Mouse (Mus musculus) brain, embryonic 14.5 days (tissue): ENCODE measurements around the gene Samd14. TPM values are rescaled to one million over a fixed set of nuclear protein-coding genes. Genes with fewer than 3 reads are reported as not detected.
"Not testable (repeated sequence)": the region's sequence is repeated elsewhere in the genome, so short reads cannot be mapped to it uniquely, and the experiment has no call there.

ENCODE experiments used
- DNase-seq: peaks from one replicate; pipeline ENCODE4 v3.0.0-alpha.2; 2011; ENCODE audit warnings: low read depth
- CTCF ChIP-seq: fragments of 200-500 bp; IDR thresholded peaks from 2 replicates; pipeline ENCODE4 v1.5.1; 2012; ENCODE audit warnings: inconsistent platforms, mild to moderate bottlenecking, moderate library complexity, borderline replicate concordance; ENCODE audit not compliant: insufficient read depth, insufficient read length; ENCODE audit errors: extremely low read depth
- POLR2A ChIP-seq: fragments of 200-500 bp; IDR thresholded peaks from 2 replicates; pipeline ENCODE4 v1.6.1; 2012; ENCODE audit warnings: mild to moderate bottlenecking, inconsistent platforms, borderline replicate concordance; ENCODE audit not compliant: poor library complexity, insufficient read depth, insufficient read length, severe bottlenecking; ENCODE audit errors: extremely low read depth
- polyA plus RNA-seq: library from polyadenylated mRNA; depleted of rRNA; stranded (reverse); fragments of >200 nt; gene quantifications from 2 replicates; pipeline ENCODE4 v1.2.3, GENCODE M21; 2012

Gene Samd14
- polyA plus RNA-seq, 1 experiment, result 186 TPM

DNA sequence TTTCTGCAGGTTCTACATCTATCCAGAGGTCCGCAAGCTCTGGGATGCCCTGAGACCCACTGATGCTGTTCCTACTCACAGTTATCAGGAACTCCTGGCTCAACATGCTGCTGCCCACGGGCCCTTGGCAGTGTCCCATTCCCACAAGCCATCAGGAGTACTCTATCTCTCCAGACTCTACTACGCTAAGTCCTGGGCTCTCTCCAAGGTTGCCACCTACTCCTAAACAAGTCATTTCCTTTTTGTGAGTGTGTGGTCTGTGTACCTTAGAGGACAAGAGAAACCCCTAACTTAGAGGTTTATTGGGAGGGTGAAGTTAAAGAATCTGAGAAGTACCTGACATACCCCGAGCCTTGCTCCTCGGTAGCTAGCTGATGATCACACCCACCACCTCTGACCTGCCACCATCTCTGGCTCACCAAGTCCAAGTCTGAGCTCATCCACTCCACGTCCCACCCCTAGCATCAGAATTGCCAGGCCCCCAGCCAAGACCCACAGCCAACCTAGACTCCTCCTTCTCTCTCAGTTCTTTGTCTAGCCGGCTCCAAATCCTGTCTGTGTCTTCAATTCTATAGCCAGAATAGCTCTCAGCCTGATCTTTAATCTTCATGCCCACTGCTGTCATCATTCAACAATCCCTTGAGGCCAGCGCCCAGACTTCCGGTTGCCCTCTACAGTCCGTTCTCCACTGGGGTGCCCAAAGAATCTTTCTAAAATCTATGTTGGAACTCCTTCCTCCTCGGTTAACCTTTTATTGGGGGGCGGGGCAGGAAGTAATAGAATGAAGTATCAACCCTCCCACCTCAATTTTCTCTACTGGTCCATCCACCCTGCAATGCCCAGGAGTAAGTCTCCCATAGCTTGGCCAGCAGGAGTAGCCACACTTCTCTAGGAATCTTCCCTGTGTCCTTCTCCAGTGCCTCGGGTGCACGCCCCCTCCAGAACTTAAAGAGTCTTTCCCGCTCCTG is 734 bp upstream of the Samd14 start:
- no peak for TF ChIP-seq CTCF
- TF ChIP-seq POLR2A, result no peak
- DNase-seq, result peak; percentile 80

DNA sequence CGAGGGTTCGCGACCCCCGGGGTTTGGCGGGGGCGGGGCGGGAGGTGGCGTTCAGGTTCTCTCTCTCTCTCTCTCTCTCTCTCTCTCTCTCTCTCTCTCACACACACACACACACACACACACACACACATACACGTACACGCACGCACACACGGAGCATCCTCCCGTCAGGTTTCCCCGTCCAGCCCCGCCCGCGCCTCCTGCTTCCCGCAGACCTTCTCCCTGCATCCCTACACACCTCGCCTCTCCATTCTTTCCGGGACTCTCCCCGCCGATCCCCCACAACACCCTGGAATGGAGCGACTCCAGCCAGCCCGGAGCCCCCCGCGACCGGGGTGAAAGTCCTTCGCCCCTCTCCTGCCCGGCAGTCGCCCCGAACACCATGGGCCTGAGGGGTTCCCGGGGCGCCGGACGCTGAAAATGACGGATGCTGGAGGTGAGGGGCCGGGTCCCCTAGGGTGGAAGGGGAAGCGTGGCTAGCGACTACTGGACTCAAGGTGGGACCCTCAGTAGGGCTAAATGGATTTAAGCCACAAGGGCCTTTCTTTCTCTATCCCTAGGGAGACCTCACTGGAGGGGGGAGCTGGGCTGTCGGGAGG is 561 bp downstream of the Samd14 start:
- peak; percentile 87 for DNase-seq
- TF ChIP-seq POLR2A (no peak), CTCF (no peak)

DNA sequence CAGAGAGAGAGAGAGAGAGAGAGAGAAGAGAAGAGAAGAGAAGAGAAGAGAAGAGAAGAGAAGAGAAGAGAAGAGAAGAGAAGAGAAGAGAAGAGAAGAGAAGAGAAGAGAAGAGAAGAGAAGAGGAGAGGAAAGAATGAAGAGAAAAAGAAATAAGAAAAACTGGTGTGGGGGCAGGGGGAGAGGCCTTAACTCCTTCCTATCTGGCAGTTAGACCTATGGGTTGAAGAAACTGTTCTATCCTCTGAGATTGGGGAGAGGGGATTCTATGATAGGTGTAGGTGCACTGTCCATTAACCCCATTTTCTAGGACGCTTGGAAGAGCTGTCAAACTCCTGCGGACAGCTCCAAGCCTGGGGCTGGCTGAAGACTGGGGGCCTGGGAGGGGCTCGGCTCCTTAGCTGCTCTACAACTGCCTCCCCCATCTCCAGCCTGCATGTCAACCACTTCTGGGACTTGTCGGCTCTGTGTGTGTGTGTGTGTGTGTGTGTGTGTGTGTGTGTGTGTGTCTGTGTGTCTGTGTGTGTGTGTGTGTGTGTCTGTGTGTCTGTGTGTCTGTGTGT is 1.2 kb downstream of the Samd14 start:
- not testable (repeated sequence) for DNase-seq

DNA sequence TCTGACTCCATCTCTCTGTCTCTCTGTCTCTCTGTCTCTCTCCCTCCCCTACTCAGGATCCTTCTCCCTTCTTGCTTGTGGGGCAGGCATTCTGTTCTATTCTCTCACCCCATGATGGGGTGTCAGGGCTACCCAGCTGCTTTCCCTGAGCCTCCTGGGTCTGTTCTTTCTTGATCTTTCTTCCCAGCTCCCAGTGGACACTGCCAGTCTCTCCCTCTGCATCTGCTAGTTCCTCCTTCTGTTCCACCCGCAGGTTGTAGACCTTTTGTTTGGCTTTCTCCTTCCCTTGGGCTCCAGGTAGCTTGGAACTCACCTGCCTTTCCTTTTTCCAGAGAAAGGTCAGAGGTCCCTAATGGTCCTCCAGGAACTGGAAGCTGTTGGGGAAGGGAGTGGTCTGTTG is 1.7 kb downstream of the Samd14 start:
- TF ChIP-seq POLR2A (no peak), CTCF (no peak)
- DNase-seq, result no peak

DNA sequence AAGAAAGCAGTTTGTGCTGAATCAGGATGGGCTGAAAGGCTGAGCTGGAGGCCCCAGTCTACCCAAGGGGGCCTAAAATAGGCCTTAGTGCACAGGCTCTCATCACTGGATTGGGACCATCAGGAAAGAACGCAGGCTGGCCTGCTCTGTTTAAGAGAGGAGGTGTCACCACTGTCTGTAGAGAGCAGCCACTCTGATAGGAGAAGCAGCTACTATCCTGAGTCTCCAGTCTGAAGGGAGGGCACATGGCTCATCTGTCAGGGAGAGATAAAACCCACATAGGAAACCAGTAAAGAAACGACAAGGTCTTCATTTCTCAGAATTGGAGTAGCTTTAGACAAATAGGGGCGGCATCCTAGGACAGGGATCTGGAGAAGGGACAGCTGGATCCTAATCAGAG is 2.4 kb downstream of the Samd14 start:
- TF ChIP-seq CTCF, result no peak
- no peak for TF ChIP-seq POLR2A
- no peak for DNase-seq

DNA sequence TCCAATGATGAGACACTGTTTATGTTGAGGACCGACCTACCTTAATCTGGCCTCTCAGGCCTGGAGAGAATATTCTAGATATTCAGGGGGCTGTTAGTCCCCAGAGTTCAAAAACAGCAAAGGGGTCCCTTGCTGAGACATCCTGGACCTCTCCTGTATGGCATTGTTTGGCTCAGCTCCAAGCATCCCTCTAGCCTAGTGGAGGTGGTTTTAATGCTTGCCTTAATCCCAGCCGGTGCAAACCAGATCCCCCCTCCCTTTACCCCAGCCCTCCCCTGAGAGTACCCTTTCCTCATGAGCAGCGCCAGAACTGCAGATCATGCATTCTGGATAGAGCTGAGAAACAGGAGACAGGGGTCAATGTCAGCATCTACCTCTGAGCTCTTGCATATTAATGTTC is 2.8 kb downstream of the Samd14 start:
- peak; percentile 74 for DNase-seq
- TF ChIP-seq CTCF (no peak), POLR2A (no peak)

DNA sequence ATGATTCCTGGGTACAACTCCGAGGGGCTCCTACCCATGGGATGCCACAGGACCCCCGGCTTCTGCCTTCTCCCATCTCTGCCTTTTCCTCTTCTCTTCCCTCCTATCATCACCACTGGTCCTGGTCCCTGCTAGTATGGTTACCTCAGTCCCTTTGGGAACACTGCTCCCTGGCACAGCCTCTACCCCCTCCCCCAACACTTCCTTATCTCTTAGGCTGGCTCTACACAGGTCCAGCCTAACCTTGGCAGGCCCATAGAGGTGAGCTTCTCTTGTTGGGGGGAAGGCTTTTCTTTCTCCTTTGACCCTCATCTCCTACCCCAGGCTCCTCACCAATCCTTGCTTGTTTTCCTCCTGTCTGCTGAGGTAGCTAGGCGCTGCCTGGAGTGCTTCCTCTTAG is 5.8 kb downstream of the Samd14 start:
- TF ChIP-seq POLR2A, result no peak
- no peak for TF ChIP-seq CTCF
- DNase-seq, result no peak

DNA sequence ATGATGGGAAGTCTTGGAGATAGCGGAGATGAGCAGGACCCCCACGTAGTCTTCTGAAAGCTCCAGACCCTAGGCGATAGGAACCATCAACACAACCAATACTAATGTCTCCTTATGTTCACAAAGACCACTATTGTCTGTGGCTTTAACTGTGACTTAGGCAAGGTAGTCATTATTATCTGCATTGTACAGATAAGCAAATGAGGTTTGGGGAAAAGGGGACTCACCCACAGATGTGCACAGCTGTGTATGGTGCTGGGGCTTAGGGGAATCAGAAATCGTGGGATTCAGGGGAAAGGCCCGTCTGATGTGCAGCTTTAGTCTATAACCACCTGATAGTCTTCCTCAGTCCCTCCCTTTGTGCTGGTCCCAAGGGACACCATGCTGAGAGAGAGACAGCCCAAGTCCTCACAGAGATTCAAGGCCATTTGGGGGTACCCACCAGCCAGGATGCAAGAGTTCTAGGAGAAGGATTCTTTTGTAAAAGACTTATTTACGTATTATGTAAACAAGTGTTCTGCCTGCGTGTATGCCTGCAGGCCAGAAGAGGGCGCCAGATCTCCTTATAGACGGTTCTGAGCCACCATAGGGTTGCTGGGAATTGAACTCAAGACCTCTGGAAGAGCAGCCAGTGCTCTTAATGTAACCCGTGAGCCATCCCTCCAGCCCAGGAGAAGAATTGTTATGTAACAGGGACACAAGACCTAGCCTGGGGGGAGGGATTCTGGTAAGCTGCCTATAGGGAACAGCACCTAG is 12.7 kb downstream of the Samd14 start:
- TF ChIP-seq CTCF (peak; percentile 48; the same call in 1 of the 2 replicates), POLR2A (no peak)
- DNase-seq, result no peak

DNA sequence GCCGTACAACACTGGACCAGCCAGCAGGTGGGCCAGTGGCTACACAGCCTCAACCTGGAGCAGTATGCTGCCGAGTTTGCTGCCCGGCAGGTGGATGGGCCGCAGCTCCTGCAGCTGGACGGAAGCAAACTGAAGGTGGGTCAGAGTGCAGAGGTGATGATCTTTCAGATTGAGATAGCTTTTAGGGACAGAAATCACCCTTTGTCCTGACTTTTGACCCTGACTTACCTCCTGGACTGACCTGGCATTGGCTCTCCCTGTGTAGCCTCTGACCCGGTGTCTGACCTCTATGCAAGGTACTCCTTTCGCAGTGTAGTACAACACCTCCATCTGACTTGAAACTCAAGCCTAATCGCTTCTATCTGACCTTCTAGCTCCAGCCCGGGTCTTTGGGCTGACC is 13.8 kb downstream of the Samd14 start:
- DNase-seq, result no peak
- TF ChIP-seq CTCF (no peak), POLR2A (no peak)

DNA sequence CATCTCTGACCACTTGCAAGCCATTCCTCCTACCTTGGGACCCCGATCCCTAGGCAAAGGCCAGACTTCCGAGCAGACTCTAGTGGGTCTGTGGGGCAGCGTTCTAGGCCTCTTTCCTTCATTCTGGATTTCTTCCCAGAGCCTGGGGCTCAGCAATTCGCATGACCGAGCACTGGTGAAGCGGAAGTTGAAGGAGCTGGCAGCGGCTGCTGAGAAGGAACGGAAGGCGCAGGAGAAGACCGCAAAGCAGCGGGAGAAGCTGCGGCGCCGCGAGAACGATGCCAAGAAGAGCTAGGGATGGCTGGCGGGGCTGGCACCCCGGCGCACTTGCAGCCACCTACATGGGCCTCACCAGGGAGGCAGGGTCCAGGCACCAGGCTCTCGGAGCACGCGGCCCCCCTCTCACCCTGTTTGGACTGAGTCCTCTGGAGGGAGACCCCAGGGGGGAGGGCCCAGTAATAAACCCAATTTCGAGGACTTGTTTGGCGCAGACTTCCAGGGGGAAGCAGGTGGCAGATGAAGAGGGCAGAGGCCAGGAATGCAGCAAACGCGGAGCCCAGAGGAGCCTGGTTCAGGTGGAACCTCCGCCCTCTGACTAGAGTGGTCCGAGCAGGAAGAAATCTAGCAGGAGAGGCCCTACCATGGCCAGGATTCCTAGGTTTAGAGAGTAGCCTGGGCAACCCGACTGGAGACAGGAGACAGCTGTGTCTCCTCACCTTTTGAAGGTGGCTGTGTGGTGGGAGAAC is 14.9 kb downstream of the Samd14 start:
- DNase-seq, result peak; percentile 85
- no peak for TF ChIP-seq POLR2A
- no peak for TF ChIP-seq CTCF
